Mouse (Mus musculus) ES-E14 (cell line): ENCODE results near the gene Gpld1.

Source experiments
- CHD2 ChIP-seq: IDR thresholded peaks from 2 replicates; pipeline ENCODE4 v1.6.1; 2014; ENCODE audit warnings: mild to moderate bottlenecking, low read depth, low read length, inconsistent platforms
- HCFC1 ChIP-seq: IDR thresholded peaks from 2 replicates; pipeline ENCODE4 v1.6.1; 2012; ENCODE audit warnings: low read length, inconsistent platforms, borderline replicate concordance; ENCODE audit not compliant: insufficient read depth
- ZNF384 ChIP-seq: IDR thresholded peaks from 2 replicates; pipeline ENCODE4 v1.6.1; 2012; ENCODE audit warnings: low read depth, low read length, inconsistent platforms

GRCm38 (mm10) chr13:24985435-24985834 lies 42.5 kb downstream of the Gpld1 start:
- TF ChIP-seq ZNF384 (no peak), HCFC1 (no peak), CHD2 (no peak)
